Mouse (Mus musculus) limb, embryonic 12.5 days (tissue): ENCODE measurements around the gene Eif3a. TPM values are rescaled to one million over a fixed set of nuclear protein-coding genes. Genes with fewer than 3 reads are reported as not detected.

Experiments used
- ATAC-seq: fragments of 200-750 bp; cut with Nextera tagmentation; 2 replicates; pipeline ENCODE4 v1.8.0; 2017; ENCODE audit warnings: low read depth, moderate TSS enrichment; ENCODE audit not compliant: insufficient number of reproducible peaks, insufficient read depth, low FRiP score, low TSS enrichment
- H3K27ac ChIP-seq: fragments of 300-500 bp; sonication (generic); 2 replicates; pipeline ENCODE4 v1.5.1; 2016; ENCODE audit warnings: mild to moderate bottlenecking, moderate library complexity
- H3K27me3 ChIP-seq: fragments of 300-500 bp; sonication (generic); 2 replicates; pipeline ENCODE4 v1.6.1; 2016; ENCODE audit warnings: mild to moderate bottlenecking, moderate library complexity
- H3K36me3 ChIP-seq: fragments of 300-500 bp; sonication (generic); 2 replicates; pipeline ENCODE4 v1.6.1; 2016; ENCODE audit warnings: mild to moderate bottlenecking, moderate library complexity
- H3K4me1 ChIP-seq: fragments of 300-500 bp; sonication (generic); replicated peaks from 2 replicates; pipeline ENCODE4 v1.6.1; 2016
- H3K4me2 ChIP-seq: fragments of 300-500 bp; sonication (generic); 2 replicates; pipeline ENCODE4 v1.6.1; 2016; ENCODE audit warnings: mild to moderate bottlenecking, moderate library complexity
- H3K4me3 ChIP-seq: fragments of 300-500 bp; sonication (generic); replicated peaks from 2 replicates; pipeline ENCODE4 v1.5.1; 2016; ENCODE audit warnings: mild to moderate bottlenecking
- H3K9ac ChIP-seq: fragments of 300-500 bp; sonication (generic); replicated peaks from 2 replicates; pipeline ENCODE4 v1.6.1; 2016; ENCODE audit warnings: mild to moderate bottlenecking, moderate library complexity
- H3K9me3 ChIP-seq: fragments of 300-500 bp; sonication (generic); 2 replicates; pipeline ENCODE4 v1.6.1; 2016; ENCODE audit warnings: mild to moderate bottlenecking, moderate library complexity
- WGBS: fragments of 180-500 bp; shearing (Covaris S2); methylation state at CpG from one replicate; pipeline ENCODE4 v1.1.7; 2016; 5-methylcytosine and 5-hydroxymethylcytosine counted together
- polyA plus RNA-seq: library from polyadenylated mRNA; unstranded; fragments of >200 nt; fragmentation: Nextera tagmentation; extraction: Ambion mirVana; gene quantifications from 2 replicates; pipeline ENCODE4 v1.2.1, GENCODE M21; 2016

Eif3a gene
- polyA plus RNA-seq, 1 experiment from 2014 or later, result 143 TPM

- 87% methylated on average over 2 of the region's 2 CpGs for WGBS
- no peak overlapping the region for H3K9ac ChIP-seq
- peaks cover 6% of the 10 kb centered on the region for H3K4me1 ChIP-seq
- no peaks in the 10 kb centered on the region for H3K9me3 ChIP-seq
- no peak overlapping the region for H3K4me3 ChIP-seq
- no peak overlapping the region for H3K4me2 ChIP-seq
- no peak for ATAC-seq
- no peak overlapping the region for H3K27ac ChIP-seq
- H3K36me3 ChIP-seq, result no peaks in the 10 kb centered on the region
- 0 out of 2 replicates have a peak, but pooled peaks cover 2% of the 10 kb centered on the region for H3K27me3 ChIP-seq
Observed at GRCm38 (mm10) chr19:60793170-60793707, 2.8 kb upstream of the Eif3a start.

DNA sequence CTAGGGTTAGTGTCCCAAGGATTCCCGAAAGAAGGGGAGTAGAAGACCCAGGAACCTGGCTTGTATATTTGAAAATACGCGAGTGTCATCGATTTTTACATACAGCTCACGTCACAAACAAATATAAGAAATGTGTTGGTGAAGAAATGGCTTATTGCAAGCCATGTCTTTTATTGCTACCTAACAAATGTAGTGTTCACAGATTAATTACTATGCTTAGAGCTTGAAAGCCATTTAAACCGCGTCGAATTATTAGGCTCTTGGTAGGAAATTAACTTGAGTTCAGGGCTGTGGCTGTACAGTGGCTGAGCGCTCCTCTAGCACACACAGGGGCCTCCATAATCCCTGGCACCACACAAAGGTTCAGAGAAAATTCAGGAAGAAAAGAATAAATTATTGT, 706 bp upstream of the Eif3a start:
- H3K4me3 ChIP-seq, result peak overlapping the region; percentile 99
- no peaks in the 10 kb centered on the region for H3K27me3 ChIP-seq
- ATAC-seq, result no peak; the same call in 1 of the 2 replicates
- H3K4me1 ChIP-seq, result peaks cover 16% of the 10 kb centered on the region
- 20% methylated on average over 9 of the region's 9 CpGs for WGBS
- H3K4me2 ChIP-seq, result peak overlapping the region; percentile 71
- no peaks in the 10 kb centered on the region for H3K36me3 ChIP-seq
- H3K27ac ChIP-seq, result peak overlapping the region; percentile 98
- H3K9ac ChIP-seq, result peak overlapping the region; percentile 99
- no peaks in the 10 kb centered on the region for H3K9me3 ChIP-seq

- Histone ChIP-seq H3K9me3 (no peaks in the 10 kb centered on the region), H3K36me3 (no peaks in the 10 kb centered on the region), H3K27ac (peak overlapping the region; percentile 98), H3K4me2 (peak overlapping the region; percentile 71), H3K9ac (peak overlapping the region; percentile 99), H3K4me3 (peak overlapping the region; percentile 99), H3K27me3 (no peaks in the 10 kb centered on the region), H3K4me1 (peaks cover 21% of the 10 kb centered on the region)
- WGBS, result under 1% methylated on average over 60 of the region's 60 CpGs
- peak; percentile 74 for ATAC-seq
Observed at GRCm38 (mm10) chr19:60789919-60790506, 445 bp downstream of the Eif3a start.

DNA sequence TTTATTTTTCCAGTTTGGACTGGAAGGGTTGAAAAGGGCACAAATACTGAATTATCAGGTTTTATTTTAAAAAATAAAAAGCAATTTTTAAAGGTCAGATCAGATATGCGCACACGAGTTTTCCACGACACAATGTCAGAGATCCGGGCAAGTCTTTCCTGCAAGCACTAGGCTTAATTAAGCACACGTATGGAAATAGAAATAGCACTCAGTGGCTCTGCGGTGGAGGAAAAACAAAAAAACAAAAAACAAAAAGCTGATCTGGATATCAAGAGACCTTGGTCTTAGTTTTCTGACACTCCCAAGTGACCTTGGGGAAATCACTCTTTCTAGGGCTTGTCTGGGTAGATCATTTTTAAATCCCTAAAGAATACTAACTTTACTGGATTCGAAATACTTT, 1.0 kb downstream of the Eif3a start:
- WGBS, result 1% methylated on average over 7 of the region's 7 CpGs
- Histone ChIP-seq H3K27ac (peak overlapping the region; percentile 98), H3K9me3 (no peaks in the 10 kb centered on the region), H3K9ac (peak overlapping the region; percentile 99), H3K27me3 (no peaks in the 10 kb centered on the region), H3K4me3 (peak overlapping the region; percentile 99), H3K36me3 (peaks cover under 1% of the 10 kb centered on the region; the same call in 1 of the 2 replicates), H3K4me2 (peak overlapping the region; percentile 71), H3K4me1 (peaks cover 21% of the 10 kb centered on the region)
- no peak for ATAC-seq

- 0 out of 2 replicates have a peak overlapping the region, but pooled peaks have one; percentile 4 for H3K9ac ChIP-seq
- H3K36me3 ChIP-seq, result peaks cover 7% of the 10 kb centered on the region; the same call in 1 of the 2 replicates
- H3K27ac ChIP-seq, result no peak overlapping the region
- peaks cover 21% of the 10 kb centered on the region for H3K4me1 ChIP-seq
- H3K9me3 ChIP-seq, result no peaks in the 10 kb centered on the region
- H3K4me2 ChIP-seq, result peak overlapping the region; percentile 71
- H3K27me3 ChIP-seq, result no peaks in the 10 kb centered on the region
- no peak for ATAC-seq
- H3K4me3 ChIP-seq, result peak overlapping the region; percentile 99
- WGBS, result 56% methylated on average over 6 of the region's 6 CpGs
Observed at GRCm38 (mm10) chr19:60788214-60788960, 2.1 kb downstream of the Eif3a start.

- 38% methylated on average over 2 of the region's 2 CpGs for WGBS
- ATAC-seq, result no peak
Observed at GRCm38 (mm10) chr19:60787465-60788150, 2.9 kb downstream of the Eif3a start.

DNA sequence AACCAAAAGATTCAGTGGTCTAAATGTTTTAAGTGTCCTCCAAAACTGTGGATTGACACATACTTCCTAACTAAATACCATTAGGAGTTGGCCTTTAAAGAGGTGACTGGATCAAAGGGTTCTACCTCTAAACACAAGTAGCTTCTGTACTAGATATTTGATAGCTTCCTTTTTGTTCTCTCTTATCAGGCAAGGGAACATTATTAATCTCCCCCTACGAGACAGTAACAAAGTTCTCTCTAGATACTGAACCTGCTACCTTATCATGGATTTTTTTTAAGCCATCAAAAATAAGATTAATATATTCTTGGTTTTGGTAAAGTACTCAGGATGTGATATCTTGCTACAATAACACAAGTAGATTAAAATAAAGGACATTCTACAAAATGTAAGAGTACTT, 5.7 kb downstream of the Eif3a start:
- Histone ChIP-seq H3K9me3 (no peaks in the 10 kb centered on the region), H3K36me3 (peaks cover 25% of the 10 kb centered on the region), H3K27me3 (no peaks in the 10 kb centered on the region), H3K4me1 (peaks cover 21% of the 10 kb centered on the region), H3K27ac (no peak overlapping the region), H3K9ac (no peak overlapping the region), H3K4me3 (no peak overlapping the region), H3K4me2 (no peak overlapping the region)
- 72% methylated on average over 1 of the region's 1 CpGs for WGBS
- no peak for ATAC-seq

More at GRCm38 (mm10) chr19:60787465-60788150, 2.9 kb downstream of the Eif3a start:
- Histone ChIP-seq H3K27ac (no peak overlapping the region), H3K9me3 (no peaks in the 10 kb centered on the region), H3K27me3 (no peaks in the 10 kb centered on the region), H3K36me3 (peaks cover 7% of the 10 kb centered on the region; the same call in 1 of the 2 replicates), H3K4me3 (no peak overlapping the region; the same call in 1 of the 2 replicates), H3K4me2 (peak overlapping the region; percentile 71), H3K4me1 (peaks cover 21% of the 10 kb centered on the region), H3K9ac (no peak overlapping the region)

- no peak overlapping the region for H3K9ac ChIP-seq
- H3K36me3 ChIP-seq, result peaks cover 45% of the 10 kb centered on the region
- 93% methylated on average over 3 of the region's 3 CpGs for WGBS
- no peak overlapping the region for H3K4me3 ChIP-seq
- H3K4me1 ChIP-seq, result peaks cover 10% of the 10 kb centered on the region
- no peaks in the 10 kb centered on the region for H3K9me3 ChIP-seq
- no peak for ATAC-seq
- no peak overlapping the region for H3K27ac ChIP-seq
- H3K4me2 ChIP-seq, result no peak overlapping the region
- no peaks in the 10 kb centered on the region for H3K27me3 ChIP-seq
Observed at GRCm38 (mm10) chr19:60782034-60782433, 8.4 kb downstream of the Eif3a start.

DNA sequence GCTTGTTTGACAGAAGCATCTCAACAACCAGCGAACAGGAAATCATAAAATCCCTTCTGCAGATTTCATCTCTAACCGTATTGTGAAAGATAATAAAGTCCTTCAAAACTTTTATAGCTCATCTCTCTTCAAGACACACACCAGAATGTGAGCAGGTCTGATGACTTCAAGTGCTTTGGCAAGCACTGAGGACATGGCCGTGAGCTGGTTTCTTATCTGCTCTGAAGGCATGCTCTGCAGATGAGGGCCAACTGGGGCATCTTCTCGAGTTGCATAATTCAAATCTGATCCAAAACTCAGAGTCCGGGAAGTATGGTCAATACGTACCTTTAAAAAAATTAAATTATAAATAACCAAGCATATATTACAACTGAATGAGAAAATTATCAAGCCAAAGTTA, 17.1 kb downstream of the Eif3a start:
- no peak overlapping the region for H3K4me2 ChIP-seq
- ATAC-seq, result no peak
- no peak overlapping the region for H3K4me3 ChIP-seq
- H3K9ac ChIP-seq, result no peak overlapping the region
- WGBS, result 92% methylated on average over 6 of the region's 6 CpGs
- no peaks in the 10 kb centered on the region for H3K4me1 ChIP-seq
- no peak overlapping the region for H3K27ac ChIP-seq
- H3K36me3 ChIP-seq, result peaks cover 86% of the 10 kb centered on the region
- no peaks in the 10 kb centered on the region for H3K27me3 ChIP-seq
- no peaks in the 10 kb centered on the region for H3K9me3 ChIP-seq

- Histone ChIP-seq H3K9ac (no peak overlapping the region), H3K27ac (no peak overlapping the region), H3K36me3 (peaks cover 31% of the 10 kb centered on the region), H3K4me3 (no peak overlapping the region), H3K4me1 (peaks cover 12% of the 10 kb centered on the region), H3K9me3 (no peaks in the 10 kb centered on the region), H3K27me3 (peaks cover 22% of the 10 kb centered on the region), H3K4me2 (no peak overlapping the region)
- 75% methylated on average over 4 of the region's 4 CpGs for WGBS
- ATAC-seq, result no peak
Observed at GRCm38 (mm10) chr19:60758896-60759835, 31.3 kb downstream of the Eif3a start.
